Mouse (Mus musculus): ENCODE data around the gene Arntl.

DNA sequence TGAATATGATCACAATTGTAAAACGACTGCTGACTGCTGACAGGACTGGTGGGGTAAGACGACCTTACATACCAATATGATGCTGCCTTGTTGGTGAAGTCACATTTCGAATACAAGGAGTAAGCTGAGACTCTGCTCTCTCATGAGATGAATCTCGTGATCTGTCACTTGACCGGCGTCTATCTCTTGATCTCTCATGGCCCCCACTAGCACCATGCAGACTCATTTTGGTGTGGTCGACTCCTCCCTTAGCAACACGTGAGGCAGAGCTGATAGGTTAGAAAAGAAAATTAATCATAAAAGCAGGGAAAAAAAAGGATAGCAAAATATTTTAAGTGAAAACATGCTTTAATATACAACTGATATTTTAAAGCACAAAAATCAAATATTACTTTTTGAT lies 128.0 kb downstream of the Arntl start:
- TF ChIP-seq TAL1 (IDR thresholded peaks at IDR 0.05; ENCODE audit: low read length) (no peak), GATA1 (IDR thresholded peaks at IDR 0.05; ENCODE audit: low read length) (no peak)
